Mouse (Mus musculus) forelimb bud, embryonic 11.5 days (tissue): ENCODE data around the gene Rerg.
"Not testable (repeated sequence)": the region's sequence is repeated elsewhere in the genome, so short reads cannot be mapped to it uniquely, and the experiment has no call there.

Experiments used
- DNase-seq: peaks from one replicate; pipeline ENCODE4 v3.0.0-alpha.2; 2012; ENCODE audit warnings: low read depth, low spot score

Rerg gene

DNA sequence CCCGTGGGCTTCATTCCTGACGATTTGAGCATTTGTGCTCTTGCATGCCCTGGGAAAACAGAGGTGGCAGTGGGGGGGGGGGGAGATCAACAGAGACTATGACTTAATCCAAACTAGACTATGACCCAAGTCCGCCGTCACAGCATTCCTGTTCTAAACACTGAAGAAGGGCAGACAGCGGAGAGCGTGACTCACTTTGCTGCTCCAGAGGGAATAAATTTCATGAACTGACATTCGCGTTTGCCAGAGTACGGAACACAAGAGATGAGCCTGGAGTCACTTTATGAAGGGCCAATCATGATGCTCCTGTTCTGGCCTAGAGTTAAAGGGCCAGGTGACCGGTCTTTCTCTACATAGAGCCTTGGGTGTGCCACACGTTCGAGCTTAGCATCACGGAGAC, 93.6 kb downstream of the Rerg start:
- no peak for DNase-seq

DNA sequence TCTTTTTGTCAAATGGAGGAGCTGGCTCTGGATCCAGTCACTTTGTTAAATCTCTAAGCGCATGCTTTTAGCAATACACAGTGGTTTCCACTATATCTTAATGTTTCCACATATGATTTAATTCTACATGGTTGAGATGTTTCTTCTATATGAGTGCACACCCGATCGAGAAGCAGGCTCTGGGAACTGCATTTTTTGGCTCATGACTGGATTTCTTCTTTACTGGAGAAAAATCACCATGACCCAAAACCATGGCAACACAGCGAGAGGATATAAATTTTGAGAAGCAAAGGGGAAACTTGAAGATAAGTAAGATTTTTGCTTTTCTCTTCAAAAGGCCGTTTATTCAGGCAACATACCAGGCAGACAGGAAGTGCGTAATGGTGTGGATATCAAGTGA, 94.1 kb downstream of the Rerg start:
- DNase-seq: no peak

DNA sequence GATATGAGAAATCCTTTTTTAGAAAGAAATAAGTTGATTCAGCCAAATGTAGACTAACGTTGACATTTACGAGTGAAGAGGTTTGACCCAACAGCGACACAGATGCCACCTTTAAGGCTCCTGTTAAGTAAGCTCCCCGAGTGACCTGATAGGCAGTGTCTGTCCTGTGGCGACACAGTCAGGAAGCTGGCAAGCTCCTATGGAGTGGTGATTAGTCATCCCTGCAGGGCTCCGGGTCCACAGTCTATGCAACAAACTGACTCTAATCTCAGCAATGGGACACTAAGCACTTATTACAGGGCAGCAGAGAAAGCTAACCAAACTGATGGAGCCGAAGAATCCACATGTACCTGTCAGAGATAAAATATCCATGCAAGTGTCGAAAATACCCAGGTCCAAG, 98.0 kb downstream of the Rerg start:
- DNase-seq: no peak

DNA sequence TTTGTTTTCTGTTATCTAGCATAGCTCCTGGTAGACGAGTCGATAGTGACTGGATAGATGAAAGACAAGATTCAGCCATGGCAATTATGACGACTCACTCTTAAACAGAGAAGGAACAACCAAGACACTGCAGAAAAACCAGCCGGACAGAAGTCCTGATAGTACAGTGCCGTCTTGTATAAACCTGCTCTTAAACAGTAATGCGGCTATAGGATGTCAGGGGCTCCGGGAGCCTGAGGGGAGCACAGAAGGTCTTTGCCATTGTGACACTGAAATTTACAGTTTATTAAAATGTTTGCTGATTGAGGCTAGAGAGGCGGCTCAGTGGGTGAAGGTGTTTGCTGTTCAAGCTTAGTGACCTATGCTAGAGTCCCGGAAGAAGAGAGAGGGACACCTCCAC, 98.8 kb downstream of the Rerg start:
- DNase-seq: no peak

DNA sequence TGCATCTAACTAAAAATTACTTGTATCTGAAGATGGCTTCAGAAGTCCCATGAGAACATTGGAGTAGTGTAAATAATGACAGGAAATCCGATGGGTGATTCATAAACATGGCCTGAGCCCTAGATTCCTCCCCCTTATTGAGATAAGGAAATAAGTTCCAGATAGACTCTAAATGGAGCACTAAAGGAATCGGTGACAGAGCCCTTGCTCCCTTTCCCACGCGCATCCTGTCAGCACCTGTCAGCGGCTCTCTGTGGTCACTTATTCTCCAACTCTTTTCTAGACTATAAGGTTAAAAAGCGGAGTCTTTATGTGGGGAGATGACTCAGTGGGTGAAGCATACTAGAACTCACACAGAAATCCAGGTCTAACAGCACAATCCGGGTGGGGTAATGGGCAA, 104.8 kb downstream of the Rerg start:
- DNase-seq: no peak

DNA sequence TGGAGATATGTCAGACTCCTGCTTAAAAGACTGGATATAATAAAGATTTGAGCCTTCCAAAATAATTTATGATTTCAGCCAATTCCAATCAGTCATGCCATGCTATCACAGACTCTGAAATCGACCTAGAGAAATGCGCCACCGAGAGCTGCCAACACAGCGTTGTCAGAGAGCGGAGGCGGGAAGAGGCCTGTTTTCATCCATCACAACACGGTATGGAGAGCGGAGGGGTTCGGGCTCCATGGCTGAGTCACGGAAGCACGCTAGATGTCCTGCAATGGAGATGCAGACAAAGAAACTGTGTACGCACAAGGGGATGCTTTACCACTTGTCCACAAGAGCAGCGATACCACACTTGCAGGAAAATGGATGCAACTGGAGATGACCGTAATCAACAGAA, 105.5 kb downstream of the Rerg start:
- DNase-seq: no peak

DNA sequence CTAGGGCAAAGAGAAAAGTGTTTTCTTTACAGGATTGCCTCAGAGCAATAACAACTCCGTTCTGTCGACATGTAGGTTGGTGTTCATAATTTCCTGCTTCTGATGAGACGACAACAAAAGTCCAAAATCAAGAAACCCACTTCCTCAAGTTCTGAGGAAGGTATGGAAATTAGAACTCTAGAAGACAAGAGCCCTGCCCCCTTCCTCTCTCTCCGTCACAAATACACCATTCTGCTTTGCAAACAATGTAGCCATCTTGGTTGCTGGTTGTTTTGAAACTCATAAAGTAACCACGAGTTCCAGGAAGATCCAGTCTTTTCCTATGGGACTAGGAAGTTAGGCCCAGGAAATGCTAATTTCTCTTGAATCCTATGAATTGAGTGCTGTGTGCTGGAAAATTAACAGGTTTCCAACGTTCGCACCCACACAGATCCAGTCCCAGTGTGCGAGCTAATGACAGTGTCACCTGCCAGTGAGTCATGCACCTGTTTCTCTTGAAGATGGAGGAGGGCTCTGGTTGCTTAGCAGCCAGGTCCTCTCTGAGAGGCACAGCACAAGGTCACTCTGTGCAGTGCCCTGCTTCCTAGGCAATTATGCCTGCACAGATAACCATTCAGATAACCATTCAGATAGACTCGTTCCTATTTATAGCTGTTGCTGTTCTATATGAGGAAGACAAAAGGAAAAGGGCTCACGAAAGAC, 106.9 kb downstream of the Rerg start:
- DNase-seq: no peak

DNA sequence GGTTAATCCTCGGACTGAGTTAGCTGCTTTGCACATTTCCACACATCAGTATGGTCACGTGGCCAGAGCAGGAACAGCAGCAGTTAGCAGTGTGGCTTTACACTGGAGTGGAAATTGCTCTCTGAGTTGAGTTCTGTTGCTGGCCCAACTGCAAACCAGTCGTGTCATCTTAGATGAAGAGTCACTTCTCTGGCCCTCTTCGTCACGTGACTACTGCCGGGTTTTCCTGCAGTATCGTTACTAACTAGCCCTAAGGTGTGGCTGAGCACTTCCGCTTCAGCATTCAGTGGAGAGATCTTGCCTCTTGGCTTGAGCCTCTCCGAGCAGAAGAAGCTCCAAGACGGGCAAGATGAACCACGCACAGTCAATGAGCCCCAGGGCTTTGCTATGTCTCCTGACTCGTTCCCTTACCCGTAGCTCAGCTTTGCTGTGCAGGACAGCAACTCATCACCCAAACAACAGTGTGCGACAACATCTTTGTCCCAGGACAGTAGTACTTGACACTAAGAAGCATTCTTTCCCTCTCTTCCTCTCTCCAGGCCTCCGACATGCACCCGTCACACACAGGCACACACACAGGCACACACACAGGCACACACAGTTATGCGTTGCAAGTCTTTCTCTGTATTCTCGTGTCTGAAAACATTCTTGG, 108.3 kb downstream of the Rerg start:
- no peak for DNase-seq

DNA sequence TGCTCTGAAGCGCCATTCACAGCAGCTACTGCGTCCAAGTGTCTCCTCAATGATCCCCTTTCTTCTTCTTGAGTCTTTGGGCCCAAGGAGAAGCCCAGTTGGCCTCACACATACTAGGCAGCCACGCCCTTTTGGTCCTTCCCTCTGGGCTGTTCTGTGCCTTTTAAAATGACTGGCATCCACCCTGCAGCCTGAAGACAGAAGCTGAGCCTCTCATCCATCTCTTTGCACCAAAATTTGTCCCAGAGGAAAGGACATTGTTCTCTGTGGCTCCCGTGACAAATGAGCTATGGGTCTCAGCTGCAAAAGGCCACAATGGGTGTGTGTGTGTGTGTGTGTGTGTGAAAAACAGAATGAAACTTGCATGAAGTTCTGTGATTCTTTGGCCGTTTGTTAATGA, 109.7 kb downstream of the Rerg start:
- DNase-seq: no peak

DNA sequence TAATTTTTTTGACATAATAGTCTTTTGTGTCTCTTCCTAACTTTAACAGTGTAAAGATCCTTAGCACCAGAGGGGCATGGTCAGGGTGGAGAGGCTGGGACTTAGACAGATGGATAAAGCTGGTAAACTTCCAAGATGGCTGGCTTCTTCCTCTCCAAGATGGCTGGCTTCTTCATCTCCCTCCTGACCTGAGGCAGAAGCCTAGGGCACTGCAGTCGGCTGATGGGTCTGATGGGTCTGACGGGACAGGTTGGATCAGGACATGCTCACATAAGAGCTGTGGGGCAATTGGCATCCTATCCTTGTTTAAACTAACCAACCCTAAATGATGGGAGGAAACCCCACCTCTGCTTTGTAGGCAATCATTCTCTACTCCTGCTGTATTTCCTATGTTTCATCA, 112.0 kb downstream of the Rerg start:
- DNase-seq: no peak

DNA sequence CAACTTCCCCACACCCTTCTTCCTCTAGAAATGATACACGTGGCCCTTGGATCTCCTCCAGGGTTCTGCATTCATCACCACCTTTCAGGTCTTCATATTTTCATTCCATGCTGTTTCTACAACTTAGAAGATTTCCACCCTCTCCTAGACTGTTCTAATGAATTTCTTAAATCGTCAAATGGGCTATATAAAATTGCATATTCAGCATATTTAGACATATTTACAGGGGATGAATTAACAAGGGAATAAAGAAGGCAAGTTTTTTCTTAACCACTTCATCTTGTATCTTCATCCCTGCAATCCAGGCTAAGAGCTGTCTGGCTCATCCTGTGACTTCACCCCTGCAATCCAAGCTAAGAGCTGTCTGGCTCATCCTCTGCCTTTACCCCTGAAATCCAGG, 116.2 kb downstream of the Rerg start:
- no peak for DNase-seq

DNA sequence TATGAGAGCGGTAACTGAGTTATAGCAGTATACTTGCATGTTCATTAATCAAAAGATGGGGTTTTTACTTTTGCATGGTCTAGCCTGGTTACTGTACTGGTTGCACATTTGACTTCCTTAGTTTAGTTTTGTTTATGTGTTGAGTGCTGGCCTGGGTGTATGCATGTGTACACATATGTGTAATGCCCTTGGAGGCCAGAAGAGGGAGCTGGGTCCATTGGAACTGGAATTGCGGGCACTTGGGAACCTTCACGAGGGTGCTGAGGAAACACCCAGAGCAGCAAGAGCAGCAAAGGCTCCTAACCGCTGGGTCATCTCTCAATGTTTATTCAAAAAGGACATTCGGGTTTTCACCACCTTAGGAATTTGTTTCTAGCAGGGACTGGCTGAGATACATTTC, 116.8 kb downstream of the Rerg start:
- peak; percentile 40 for DNase-seq

DNA sequence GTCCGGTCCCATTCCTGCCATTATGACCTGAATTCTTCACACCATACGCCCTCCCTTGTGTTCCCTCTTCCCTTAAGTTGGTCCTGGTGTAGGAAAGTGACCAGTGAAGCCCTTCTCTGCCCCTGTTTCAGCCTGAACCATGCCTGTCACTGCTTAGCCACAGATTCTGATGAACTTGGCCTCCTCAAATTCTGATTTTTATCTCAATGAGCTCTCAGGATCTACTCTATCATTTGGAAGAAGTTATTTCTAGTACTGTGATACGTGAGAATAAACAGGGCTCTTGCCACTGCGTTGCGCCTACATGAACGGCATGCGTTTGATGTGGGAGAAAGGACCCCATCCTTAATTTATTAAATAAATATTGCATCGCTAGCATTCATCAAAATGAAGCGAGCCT, 117.3 kb downstream of the Rerg start:
- DNase-seq: no peak

DNA sequence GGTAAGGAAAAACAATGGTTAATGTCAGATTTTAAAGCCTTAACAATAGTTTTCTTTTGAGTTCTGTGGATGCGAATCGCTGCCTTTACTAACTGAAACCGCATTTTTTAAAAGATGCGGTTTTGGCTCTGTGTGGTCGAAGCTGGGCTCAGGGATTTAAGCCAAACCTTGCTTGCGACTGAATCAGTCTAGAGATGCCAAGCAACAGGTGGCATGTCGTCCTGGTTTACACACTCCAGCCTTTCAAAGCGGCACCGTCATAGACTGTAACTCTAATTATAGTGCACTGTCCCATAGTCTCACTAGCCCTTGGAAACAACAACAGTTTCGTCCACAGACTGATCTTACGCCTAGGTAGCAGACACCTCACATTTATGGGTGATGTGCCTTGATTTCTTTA, 123.3 kb downstream of the Rerg start:
- no peak for DNase-seq

DNA sequence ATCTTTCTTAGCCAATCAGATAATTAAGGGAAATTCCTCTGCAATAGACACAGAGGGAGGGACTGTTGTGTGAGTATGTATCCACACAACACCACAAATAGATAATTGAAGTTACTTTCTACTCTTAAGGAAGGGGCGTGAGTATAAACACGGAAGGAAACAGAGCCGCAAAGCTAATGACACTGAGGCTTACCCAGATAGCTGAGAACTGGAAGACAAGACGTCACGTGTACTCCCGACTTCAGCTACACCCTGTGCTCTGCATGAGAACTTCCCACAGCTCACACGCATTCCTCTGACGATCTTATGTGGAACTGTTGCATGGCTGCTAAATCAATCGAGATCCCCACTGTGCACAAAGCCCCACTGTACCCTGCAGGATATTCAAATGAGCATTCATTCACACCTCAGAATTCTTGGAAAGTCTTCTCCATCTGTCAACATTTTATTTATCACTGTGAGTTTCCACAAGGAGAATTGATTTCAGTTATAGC, 125.2 kb downstream of the Rerg start:
- no peak for DNase-seq

DNA sequence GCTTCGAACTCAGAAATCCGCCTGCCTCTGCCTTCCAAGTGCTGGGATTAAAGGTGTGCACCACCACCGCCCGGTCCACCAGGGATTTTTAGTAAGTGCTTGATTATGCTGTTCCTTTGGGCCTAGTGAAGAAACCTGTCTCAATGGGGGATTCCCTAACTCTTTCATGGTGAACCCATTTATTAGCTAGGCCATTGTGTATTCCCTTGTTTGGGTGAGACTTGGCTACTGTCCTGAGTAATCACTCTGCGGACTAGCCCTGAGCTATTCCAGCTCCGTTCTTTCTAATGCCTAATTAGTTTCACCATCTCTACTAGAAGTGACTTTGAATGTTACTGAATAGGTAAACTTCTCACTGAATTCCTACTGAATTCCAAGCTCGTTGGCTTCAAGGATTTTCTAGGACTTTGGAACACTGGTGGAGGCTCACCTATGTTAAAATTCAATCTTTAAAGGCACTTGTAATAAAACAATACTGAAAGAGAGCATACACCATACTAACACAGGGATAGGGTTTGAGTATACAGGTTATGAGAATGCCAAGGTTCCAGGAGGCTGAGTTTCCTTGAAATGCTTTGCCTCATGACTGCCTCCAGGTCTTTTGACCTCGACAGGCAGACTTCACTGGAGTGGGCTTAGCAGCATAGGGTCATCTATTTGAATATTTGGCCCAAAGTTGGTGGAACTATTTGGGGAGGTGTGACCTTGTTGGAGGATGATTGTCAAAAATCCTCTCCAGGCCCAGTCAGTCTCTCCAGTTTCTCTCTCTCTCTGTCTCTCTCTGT, 134.5 kb downstream of the Rerg start:
- not testable (repeated sequence) for DNase-seq

DNA sequence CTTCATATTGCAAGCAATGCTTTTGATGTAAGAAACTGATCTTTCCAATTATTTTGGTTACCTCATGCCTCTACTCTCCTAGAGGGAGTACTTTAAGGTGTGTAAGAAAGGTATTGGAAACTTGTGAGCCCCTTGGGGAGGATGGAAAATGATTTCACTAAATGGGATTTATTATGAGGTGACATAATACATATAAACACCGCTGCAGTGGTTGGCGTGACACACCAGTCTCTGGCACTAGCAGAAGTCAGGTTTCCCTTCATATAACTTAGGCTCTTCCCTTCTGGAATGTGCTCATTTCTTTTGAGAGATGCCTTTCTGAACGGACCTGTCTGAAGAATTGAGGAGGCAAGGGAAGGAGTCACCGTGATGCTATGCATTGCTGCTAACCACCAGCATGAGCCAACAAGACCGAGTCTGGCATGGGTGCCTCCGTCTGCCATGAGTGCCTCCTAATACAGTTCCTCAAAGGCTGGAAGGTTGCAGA, 139.6 kb downstream of the Rerg start:
- no peak for DNase-seq

DNA sequence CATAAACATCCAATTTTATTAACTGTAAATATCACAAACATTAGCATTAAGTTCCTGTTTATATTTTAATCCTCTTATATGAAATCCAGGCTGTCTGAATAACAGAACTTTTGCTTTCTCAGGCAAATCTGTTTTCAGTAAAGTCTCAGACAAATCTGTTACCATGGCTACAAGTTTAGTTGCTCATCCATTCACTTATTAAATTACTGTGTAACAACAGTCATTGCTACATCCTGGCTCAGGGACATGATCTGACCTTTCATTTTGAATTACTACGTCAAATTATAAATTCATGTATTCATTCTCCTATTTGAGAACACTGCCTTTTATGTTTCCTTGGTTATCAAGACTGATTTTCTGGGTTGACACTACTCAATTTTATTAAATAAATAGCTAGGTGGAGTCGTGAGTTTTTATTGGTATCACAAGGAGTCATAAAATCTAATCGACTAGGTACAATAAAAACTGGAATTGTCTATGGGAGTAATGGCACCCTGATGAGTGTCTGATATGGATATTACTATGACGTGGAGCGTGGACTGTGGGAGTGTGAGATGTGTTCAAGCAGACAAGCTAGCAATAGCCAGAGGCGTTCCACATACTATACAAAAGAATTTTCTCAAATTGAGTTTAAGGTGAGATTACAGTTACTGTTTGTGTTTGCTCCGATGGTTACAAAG, 140.2 kb downstream of the Rerg start:
- DNase-seq: no peak

DNA sequence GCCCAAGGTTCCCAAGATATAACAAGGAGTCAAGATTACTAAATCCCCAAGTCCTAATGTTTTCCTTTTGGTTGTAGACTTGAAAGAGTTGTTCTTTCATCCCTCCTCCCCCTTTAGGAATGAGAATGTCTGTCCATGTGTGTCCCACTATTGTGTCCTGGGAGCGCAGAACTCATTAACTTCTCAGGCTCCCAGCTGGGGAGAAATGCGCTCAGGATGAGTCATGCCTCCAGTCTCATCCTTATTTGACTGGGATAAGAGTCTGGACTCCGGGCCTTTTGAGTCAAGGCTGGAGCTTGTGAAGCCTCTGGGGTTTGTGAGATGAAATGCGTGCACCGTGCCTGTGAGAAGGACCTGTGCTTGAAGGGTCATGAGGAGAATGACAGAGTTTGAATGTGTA, 144.8 kb downstream of the Rerg start:
- no peak for DNase-seq

DNA sequence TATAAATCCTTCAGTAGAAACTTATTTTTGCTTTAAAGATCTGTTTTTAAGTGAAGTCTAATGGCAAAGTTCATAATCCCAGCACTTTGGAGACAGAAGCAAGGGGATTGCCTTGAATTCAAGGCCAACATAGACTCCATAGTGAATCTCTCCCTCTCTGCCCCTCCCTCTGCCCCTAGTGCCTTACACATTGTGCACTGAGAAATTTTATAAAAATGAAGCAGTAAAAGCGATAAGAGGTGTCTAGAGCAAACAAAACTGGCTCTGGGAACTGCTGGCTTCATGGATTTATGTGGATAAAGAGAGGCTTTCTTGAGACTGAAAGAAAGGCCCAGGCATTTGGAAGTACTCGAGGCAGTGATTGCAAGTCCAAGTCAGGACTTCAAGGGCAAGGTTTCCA, 145.8 kb downstream of the Rerg start:
- no peak for DNase-seq

DNA sequence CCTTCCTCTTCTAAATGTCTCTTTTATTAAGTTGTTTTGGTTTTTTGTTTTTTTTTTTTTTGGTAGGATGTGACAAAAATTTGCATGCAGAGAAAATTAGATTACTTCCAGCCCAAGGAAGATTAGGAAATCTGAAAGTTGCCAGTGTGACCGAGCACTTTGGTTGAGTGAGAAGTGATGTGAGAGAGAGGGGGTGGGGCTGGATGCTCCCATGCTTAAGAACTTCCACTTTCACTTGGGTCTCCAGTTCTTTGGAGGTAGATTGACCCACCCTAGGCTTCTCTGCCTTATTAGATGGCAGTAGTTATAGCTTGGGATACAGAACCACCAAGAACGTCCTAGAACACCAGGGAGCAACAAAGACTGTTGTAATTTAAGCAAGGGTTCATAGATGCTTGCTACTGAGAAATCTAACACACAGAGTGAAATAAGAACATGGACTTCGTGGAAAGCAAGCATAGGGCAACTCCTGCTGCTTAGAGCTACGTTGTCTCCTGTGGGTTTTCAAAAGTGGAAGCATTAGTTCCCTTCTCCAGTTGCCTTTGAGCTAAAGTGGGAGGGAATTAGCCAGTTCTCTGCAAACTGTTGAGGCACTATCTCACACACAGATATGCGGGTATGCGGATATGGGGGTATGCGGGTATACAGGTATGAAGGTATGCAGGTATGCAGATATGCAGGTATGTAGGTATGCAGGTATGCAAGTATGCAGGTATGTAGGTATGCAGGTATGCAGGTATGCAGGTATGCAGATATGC, 152.9 kb downstream of the Rerg start:
- DNase-seq: no peak
